Mouse (Mus musculus): ENCODE results near the gene Ap2s1. TPM values are rescaled to one million over a fixed set of nuclear protein-coding genes. Genes with fewer than 3 reads are reported as not detected.
A peak's percentile ranks its signal among the peaks of the same experiment; 100 is the strongest.
"Not testable (repeated sequence)": the region's sequence is repeated elsewhere in the genome, so short reads cannot be mapped to it uniquely, and the experiment has no call there.

Ap2s1 gene
- total RNA-seq (2021), result 100 to 1,000 TPM; 154 to 156 TPM
- long read RNA-seq, experiment 1, transcript Ap2s1-201 (5 exons, 836 nt), result major isoform, 120 of 130 reads
- long read RNA-seq, experiment 1, partial matches to known transcripts, result 2 of 130 reads
- long read RNA-seq, experiment 1, other reads (novel, unspliced or antisense), result 7 of 130 reads
- long read RNA-seq, experiment 2, transcript Ap2s1-201 (5 exons, 836 nt), result major isoform, 90 of 97 reads
- long read RNA-seq, experiment 2, partial matches to known transcripts, result 1 of 97 reads
- long read RNA-seq, experiment 2, other reads (novel, unspliced or antisense), result 6 of 97 reads

DNA sequence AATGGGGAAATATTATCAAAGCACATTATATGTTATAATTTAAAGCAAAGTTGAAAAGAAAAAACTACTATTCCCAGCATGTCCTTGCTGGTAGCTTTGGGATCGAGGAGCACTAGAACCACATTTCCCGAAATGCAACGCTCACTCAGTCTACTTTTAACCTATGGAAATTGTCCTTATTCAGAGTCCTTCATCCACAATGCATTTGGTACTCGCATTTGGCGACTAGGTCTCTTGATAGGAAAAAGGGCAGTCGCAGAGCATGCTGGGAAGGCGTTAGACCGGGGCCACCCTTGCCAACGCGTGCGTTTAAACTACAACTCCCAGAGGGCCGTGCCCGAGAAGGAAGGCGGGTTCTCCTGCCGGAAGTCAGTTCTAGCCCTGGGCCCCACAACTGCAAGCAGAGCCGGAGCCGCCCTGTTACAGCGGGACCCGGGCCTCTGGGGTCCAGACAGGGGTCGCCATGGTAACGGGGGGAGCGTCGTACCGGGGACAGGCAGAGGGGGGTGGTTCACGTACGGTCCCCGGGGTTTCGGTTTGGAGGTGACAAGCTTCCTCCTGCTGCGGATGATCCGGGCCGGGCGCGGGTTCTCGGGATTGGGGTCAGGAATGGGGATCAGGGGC, at the start of gene Ap2s1:
TSS of gene Ap2s1 (plus strand) at position 338 of the 624 bp plus-strand sequence.
- peak; percentile 96 for DNase-seq

DNA sequence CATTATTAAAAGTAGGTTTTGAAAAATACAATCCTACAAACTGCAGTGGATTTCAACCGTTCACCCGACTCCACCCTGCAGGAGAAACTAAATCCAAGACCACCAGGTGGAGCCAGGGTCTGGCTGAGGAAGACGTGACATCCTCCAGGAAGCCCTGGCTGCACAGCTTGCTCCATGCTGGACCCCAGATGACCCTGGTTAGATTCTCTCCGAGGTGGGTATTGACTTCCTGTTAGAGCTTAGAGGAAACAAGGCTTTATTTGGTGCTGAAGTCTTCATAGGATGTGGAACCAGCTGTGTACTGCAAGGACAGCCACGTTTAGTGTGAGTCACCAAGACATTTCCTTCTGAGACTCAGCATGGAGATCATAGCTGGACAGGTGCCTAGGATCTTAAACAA, 49.0 kb upstream of the Ap2s1 start:
- peak; percentile 13 for DNase-seq

- DNase-seq, result peak; percentile 68
Observed at GRCm38 (mm10) chr7:16695025-16695424, 43.2 kb upstream of the Ap2s1 start.

DNA sequence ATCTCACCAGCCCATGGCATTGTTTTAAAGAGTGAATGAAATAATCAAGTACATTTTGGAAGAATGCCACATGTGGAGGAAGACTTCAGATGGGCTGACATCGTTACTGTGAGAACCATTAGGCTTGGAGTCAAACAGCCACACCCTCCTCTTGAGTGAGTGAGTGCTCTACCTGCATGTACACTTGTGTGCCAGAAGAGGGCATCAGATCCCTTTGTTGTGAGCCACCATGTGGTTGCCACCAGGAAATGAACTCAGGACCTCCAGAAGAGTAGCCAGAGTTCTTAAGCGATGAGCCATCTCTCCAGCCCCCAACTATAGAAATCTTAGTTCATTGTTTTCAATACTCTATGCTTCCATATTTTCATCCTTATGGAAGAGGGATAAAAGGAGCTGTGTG, 39.2 kb upstream of the Ap2s1 start:
- peak; percentile 10 for DNase-seq

DNA sequence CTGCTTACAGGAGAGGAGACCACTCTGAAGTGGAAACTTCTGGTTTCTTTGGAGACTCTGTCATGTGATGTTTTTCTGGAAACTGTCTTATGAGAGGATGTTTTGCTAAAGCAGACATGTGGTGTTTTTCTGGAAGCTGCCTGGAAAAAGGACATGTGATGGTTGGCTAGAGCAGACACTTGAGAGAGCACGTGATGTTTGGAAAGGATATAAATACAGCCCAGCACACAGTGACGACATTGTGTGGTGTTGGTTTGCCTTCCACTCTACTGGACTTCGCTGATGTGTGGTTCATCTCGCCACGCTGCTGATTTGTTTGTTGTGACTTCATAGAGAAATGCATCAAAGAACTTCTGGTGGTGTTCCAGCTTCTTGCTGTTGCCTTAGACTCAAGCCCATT, 37.6 kb upstream of the Ap2s1 start:
- DNase-seq, result no peak

GRCm38 (mm10) chr7:16706385-16706784, 31.8 kb upstream of the Ap2s1 start:
- no peak for DNase-seq

DNA sequence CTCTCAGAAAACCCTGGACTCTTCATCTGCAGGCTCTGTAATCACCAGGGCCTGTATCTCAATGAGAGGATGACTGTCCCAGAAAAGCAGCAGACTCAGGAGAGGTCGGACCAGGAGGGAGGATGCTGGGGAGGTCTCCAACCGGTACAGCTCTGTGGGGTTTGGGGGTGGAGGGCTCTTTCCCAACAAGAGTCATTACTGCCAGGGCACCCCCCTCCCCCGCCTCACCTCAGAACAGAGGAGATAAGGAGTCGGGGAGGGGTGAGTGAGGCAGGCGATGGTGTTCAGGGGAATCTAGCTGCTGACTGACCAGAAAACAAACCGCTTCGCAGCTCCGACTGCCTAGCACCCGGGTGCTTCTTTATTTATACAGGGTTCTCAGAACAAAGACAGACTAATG, 30.0 kb upstream of the Ap2s1 start:
- no peak for DNase-seq

DNA sequence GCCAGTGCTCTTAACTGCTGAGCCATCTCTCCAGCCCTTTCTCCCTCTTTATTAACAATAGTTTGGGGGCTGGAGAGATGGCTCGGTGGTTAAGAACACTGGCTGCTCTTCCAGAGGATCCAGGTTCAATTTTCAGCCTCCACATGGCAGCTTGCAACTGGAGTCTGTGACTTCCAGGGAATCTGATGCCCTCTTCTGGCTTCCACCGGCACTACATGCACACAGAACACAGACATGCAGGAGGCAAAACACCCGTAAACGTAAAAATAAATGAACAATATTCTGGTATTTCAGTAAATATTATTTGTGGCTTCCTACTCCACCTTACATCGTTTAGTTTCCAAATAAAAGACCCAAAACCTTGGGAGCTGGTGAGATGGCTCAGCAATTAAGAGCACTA, 27.6 kb upstream of the Ap2s1 start:
- no peak for DNase-seq

- DNase-seq, result no peak
Observed at GRCm38 (mm10) chr7:16712633-16713415, 25.4 kb upstream of the Ap2s1 start.

DNA sequence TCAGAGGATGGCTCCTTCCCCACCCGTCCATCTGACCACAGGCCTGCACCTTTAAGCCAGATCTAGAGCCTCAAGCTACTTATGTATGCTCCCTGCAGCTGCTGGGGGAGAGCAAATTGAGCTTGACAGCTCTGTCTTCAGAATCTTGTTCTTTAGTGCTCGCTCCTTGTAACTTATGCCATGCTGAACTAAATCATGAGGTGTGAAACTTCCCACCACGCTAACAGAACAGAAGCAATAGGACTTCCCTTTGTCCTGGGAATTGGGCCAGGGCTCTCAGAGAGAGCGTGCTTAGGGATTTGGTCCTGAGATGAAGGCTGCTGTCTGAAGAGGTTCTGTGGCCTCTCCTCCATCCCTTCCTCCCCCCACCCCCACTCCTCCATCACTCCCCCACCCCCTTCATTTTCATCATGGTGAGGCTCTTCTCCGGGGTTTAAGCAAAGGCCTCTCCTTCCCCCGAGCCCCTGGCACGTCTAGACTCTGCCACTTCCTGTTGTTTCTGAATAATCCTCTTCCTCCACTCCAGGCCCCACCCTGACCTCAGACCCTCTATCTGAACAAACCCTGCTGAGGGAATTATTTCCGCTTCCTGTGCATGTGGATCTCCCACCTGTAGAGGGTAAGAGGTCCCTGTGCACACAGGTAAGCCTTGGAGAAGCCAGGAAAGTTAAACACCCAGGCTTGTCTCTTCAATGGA, 21.6 kb upstream of the Ap2s1 start:
- DNase-seq, result not testable (repeated sequence)

GRCm38 (mm10) chr7:16721629-16722028, 16.6 kb upstream of the Ap2s1 start, which contains the start of gene Ceacam9:
Ceacam9 (plus strand) TSS chr7:16721929.
- no peak for DNase-seq

DNA sequence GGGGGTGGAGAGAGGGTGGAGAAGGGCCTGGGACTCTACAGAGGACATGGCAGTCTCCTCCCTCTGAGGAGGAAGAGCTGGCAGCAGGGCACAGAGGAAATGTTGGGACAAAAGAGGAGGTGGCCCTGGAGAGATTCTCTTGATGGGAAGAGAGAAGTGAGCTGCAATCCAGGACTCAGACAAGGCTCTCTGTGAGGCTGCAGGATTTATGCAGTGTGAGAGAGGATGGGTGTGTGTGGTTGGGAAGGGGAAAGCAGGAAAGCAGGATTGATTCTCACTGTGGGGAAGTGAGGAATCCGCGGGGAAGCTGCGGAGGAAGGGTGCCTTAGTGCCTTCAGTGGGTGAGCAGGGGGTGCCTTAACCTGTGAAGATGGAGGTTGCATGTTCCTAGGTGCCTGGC, 15.7 kb upstream of the Ap2s1 start:
- not testable (repeated sequence) for DNase-seq

DNA sequence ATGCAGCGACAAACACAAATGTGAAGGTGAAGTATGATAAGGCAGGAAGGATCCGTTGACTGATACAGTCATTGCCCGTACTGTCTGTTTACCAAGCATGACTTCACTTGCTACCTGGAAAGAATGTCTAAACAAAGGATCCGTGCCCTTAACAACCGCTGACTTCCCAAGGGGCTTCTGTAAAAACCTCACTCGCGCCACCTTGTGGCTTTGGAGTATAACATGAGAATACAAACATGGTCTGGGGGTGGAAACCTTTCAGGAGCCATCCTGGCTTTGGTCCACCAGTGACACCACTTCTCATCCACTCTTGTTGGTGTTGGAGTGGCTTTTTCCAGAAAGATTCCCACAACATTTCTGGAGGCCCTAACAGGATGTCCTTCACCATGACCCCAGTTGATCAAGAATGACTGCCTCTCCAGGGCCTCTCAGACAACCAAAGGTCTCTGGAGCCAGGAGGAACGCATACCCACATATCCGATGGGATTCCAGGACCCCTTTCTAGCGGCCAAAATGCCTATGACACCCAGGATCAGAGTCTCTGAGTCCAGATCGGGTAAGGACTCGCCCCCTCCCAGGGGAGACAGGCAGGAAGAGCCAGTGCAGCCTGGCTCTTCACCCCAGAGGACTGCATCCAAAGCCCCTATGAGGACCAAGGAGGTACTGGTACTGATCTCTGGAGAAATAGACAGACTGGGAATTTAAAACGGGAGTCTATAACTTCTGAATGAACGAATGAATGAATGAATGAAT, 9.4 kb upstream of the Ap2s1 start:
- peak; percentile 80 for DNase-seq

GRCm38 (mm10) chr7:16729563-16729962, 8.6 kb upstream of the Ap2s1 start:
- DNase-seq, result peak; percentile 30

- no peak for DNase-seq
Observed at GRCm38 (mm10) chr7:16730791-16731190, 7.4 kb upstream of the Ap2s1 start.

DNA sequence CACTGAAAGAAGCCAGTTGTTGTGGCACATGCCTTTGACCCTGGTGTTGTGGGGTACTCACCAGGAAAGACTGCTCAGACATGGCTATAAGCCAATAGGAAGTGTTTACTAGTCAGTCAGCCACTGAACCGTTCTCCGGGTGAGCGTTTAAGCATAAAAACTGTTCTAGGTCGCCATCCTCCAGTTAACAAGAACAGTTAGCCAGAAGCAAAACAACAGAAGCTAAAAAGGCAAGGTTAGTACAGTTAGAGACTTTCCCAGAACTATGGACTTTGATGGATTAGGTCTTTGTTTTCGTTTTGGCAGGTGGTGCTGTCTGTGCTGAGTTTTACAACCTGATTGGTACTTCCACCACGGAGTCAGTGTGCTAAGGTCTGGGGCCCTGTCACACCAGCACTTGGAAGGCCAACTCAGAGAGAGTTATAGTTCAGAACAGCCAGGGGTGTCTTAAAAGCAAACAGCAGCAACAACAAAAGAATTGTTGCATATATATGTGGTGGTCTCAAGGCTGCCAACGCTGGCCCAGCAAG, 6.3 kb upstream of the Ap2s1 start:
- DNase-seq, result no peak

GRCm38 (mm10) chr7:16737606-16738072, 571 bp upstream of the Ap2s1 start:
- no peak for DNase-seq

- DNase-seq, result no peak
Observed at GRCm38 (mm10) chr7:16739056-16739604, 920 bp downstream of the Ap2s1 start.

- DNase-seq, result no peak
Observed at GRCm38 (mm10) chr7:16745373-16745772, 7.2 kb downstream of the Ap2s1 start.

GRCm38 (mm10) chr7:16746093-16746492, 7.9 kb downstream of the Ap2s1 start:
- peak; percentile 56 for DNase-seq

- DNase-seq, result no peak
Observed at GRCm38 (mm10) chr7:16747656-16748055, 9.4 kb downstream of the Ap2s1 start.
